Mouse (Mus musculus) heart, embryonic 14.5 days (tissue): ENCODE measurements at regions not wholly inside any gene's neighbourhood (a gene's known extent, or its start where the extent isn't known, plus 50 kb on each side); places are given as distances from the start of the nearest gene placed in this dataset.

Experiments used
- ATAC-seq: fragments of 200-750 bp; cut with Nextera tagmentation; 2 replicates; pipeline ENCODE4 v1.8.0; 2017; ENCODE audit warnings: low read depth, moderate TSS enrichment; ENCODE audit not compliant: insufficient number of reproducible peaks, insufficient read depth, low FRiP score
- H3K27ac ChIP-seq, 2 experiments: fragments of 200-500 bp in 1 of 2; fragments of 300-500 bp in 1 of 2; sonication (generic) in 1 of 2; replicated peaks in 1 of 2; 2 replicates each; pipeline ENCODE4 v1.5.1; 2012 to 2014; ENCODE audit warnings: low read depth in 2 of 2, low read length in 2 of 2, control low read depth in 1 of 2, mild to moderate bottlenecking in 1 of 2, mixed read lengths in 1 of 2; ENCODE audit not compliant: control insufficient read depth in 1 of 2, insufficient read depth in 1 of 2
- H3K27me3 ChIP-seq: fragments of 300-500 bp; sonication (generic); 2 replicates; pipeline ENCODE4 v1.6.1; 2014; ENCODE audit warnings: mild to moderate bottlenecking, low read length, control low read depth; ENCODE audit not compliant: control insufficient read depth, insufficient read depth
- H3K36me3 ChIP-seq: fragments of 300-500 bp; sonication (generic); 2 replicates; pipeline ENCODE4 v1.6.1; 2014; ENCODE audit warnings: mild to moderate bottlenecking, control low read depth, low read length, mixed read lengths; ENCODE audit not compliant: control insufficient read depth, insufficient read depth
- H3K4me1 ChIP-seq, 2 experiments: fragments of 200-500 bp in 1 of 2; fragments of 300-500 bp in 1 of 2; sonication (generic) in 1 of 2; 2 replicates each; pipeline ENCODE4 v1.6.1; 2012 to 2014; ENCODE audit warnings: low read length in 2 of 2, control low read depth in 1 of 2, mixed read lengths in 1 of 2; ENCODE audit not compliant: control insufficient read depth in 2 of 2, insufficient read depth in 2 of 2
- H3K4me2 ChIP-seq: fragments of 300-500 bp; sonication (generic); 2 replicates; pipeline ENCODE4 v1.6.1; 2014; ENCODE audit warnings: mild to moderate bottlenecking, low read length
- H3K4me3 ChIP-seq, 2 experiments: fragments of 200-500 bp in 1 of 2; fragments of 300-500 bp in 1 of 2; sonication (generic) in 1 of 2; 2 replicates each; pipeline ENCODE4 v1.5.1; 2012 to 2014; ENCODE audit warnings: low read length in 2 of 2, mild to moderate bottlenecking in 2 of 2, control low read depth in 1 of 2, low read depth in 1 of 2, moderate library complexity in 1 of 2; ENCODE audit not compliant: control insufficient read depth in 1 of 2, insufficient read depth in 1 of 2
- H3K9ac ChIP-seq: fragments of 300-500 bp; sonication (generic); 2 replicates; pipeline ENCODE4 v1.6.1; 2014; ENCODE audit warnings: mild to moderate bottlenecking, low read length
- H3K9me3 ChIP-seq: fragments of 300-500 bp; sonication (generic); 2 replicates; pipeline ENCODE4 v1.6.1; 2016; ENCODE audit warnings: low read length, control low read depth; ENCODE audit not compliant: control insufficient read depth
- WGBS: fragments of 180-500 bp; shearing (Covaris S2); extraction: QIAGEN DNeasy Blood & Tissue Kit; methylation state at CpG from one replicate; pipeline ENCODE4 v1.1.7; 2014; 5-methylcytosine and 5-hydroxymethylcytosine counted together

DNA sequence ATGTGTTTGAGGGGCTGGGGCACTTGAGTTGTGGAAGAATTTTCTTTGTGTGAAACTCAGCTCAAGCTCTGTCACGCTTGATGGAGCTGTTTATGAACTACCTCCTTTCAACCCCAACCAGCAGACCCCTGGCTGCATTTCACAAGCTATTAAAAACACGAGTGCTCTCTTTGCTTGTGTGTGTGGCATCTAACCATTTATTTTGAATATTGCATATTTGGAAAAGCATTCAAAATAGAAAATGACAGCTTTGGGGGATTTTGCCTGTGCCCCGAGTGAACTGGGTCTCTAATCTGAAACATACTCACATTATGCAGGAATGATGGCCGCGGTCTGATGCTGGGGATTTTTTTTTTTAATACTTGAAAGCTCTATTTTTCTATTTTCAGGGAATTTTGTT lies 243.2 kb upstream of the Bmper start:
- WGBS: 83% methylated on average over 5 of the region's 5 CpGs
- H3K4me3 ChIP-seq: no peak overlapping the region
- no peaks in the 10 kb centered on the region for H3K9me3 ChIP-seq
- no peak for ATAC-seq
- H3K4me1 ChIP-seq: peaks cover 3 to 4% of the 10 kb centered on the region in 2 experiments; a peak in 2 of 4 replicates
- no peak overlapping the region for H3K9ac ChIP-seq
- no peaks in the 10 kb centered on the region for H3K27me3 ChIP-seq
- no peak overlapping the region for H3K4me2 ChIP-seq
- no peak overlapping the region for H3K27ac ChIP-seq
- H3K36me3 ChIP-seq: no peaks in the 10 kb centered on the region

GRCm38 (mm10) chr9:22989508-22989907 lies 233.4 kb upstream of the Bmper start:
- no peaks in the 10 kb centered on the region for H3K36me3 ChIP-seq
- whole genome bisulfite sequencing: 77% methylated on average over 6 of the region's 6 CpGs

GRCm38 (mm10) chr9:22993531-22993930 lies 229.3 kb upstream of the Bmper start:
- H3K27ac ChIP-seq: no peak overlapping the region
- ATAC-seq: no peak
- WGBS: 84% methylated on average over 5 of the region's 5 CpGs

More at GRCm38 (mm10) chr9:22989508-22989907, 233.4 kb upstream of the Bmper start:
- H3K4me3 ChIP-seq: no peak overlapping the region
- no peaks in the 10 kb centered on the region for H3K9me3 ChIP-seq
- ATAC-seq: no peak
- H3K27ac ChIP-seq: no peak overlapping the region
- no peaks in the 10 kb centered on the region for H3K27me3 ChIP-seq
- H3K4me2 ChIP-seq: no peak overlapping the region
- no peak overlapping the region for H3K9ac ChIP-seq
- H3K4me1 ChIP-seq: no peaks in the 10 kb centered on the region

DNA sequence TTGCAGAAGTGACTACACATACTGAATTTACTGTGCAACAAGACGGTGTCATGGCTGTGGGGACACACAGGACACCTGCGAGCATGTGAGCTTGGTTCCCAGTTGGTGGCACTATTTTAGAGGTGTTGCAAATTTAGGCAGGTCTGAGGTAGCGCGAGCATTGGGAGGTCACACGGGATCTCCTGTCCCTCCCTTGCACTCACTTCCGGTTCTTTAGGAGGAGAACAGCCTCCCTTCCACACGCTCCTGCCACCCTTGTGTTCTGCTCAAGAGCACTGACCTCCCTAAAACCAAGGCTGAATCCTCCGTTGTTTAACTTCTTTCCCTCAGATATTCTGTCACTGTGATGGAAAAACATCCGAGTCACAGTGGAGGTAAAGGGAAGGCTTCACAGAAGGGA lies 227.3 kb upstream of the Bmper start:
- H3K9me3 ChIP-seq: no peaks in the 10 kb centered on the region
- H3K4me3 ChIP-seq: no peak overlapping the region
- no peak overlapping the region for H3K4me2 ChIP-seq
- no peak for ATAC-seq
- WGBS: 63% methylated on average over 9 of the region's 9 CpGs
- H3K27me3 ChIP-seq: no peaks in the 10 kb centered on the region
- no peak overlapping the region for H3K9ac ChIP-seq
- H3K36me3 ChIP-seq: no peaks in the 10 kb centered on the region
- H3K27ac ChIP-seq: no peak overlapping the region
- no peaks in the 10 kb centered on the region for H3K4me1 ChIP-seq

More at GRCm38 (mm10) chr9:22993531-22993930, 229.3 kb upstream of the Bmper start:
- no peaks in the 10 kb centered on the region for H3K4me1 ChIP-seq
- H3K9me3 ChIP-seq: no peaks in the 10 kb centered on the region
- H3K36me3 ChIP-seq: no peaks in the 10 kb centered on the region
- H3K4me3 ChIP-seq: no peak overlapping the region
- H3K27me3 ChIP-seq: no peaks in the 10 kb centered on the region
- no peak overlapping the region for H3K9ac ChIP-seq
- H3K4me2 ChIP-seq: no peak overlapping the region

DNA sequence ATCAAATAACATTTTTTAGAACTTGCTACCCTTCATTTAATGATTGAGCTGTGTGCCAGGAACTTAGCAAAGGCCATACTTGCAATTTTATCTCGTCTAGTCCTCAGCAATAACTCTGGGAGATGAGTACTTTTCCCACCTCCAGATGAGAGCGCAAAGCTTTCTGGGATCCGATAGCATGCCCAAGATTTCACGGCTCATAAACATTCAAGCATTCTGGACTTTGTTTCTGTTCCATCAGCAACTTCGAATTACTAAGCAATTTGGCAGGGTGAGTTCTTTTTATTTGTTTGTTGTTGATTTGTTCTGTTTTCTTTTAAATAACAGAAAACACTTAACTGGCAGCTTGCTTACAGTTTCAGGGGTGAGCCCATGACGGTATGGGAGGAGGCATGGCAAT lies 224.6 kb upstream of the Bmper start:
- no peak overlapping the region for H3K9ac ChIP-seq
- H3K36me3 ChIP-seq: no peaks in the 10 kb centered on the region
- H3K4me1 ChIP-seq: no peaks in the 10 kb centered on the region
- no peaks in the 10 kb centered on the region for H3K9me3 ChIP-seq
- ATAC-seq: no peak
- no peak overlapping the region for H3K4me3 ChIP-seq
- no peaks in the 10 kb centered on the region for H3K27me3 ChIP-seq
- WGBS: 88% methylated on average over 6 of the region's 6 CpGs
- no peak overlapping the region for H3K4me2 ChIP-seq
- no peak overlapping the region for H3K27ac ChIP-seq

DNA sequence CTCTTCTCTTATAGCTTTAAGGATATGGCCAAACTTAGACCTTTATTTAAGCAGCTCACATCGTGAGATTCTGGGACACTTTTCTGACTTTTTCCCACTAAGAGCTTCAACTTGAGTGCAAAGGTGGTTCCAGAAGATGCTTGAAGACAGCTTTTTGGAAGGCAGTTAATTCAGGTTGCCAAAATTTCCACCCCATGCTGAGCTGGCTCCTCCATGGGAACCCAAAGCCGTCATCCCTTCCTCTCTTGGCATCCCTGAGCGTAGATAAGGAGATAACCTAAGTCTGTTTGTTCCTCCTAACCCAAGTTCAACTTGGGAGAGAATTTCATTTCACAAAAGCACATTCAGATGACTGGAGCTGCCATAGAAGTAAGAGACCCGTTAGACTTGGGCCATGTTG lies 223.7 kb upstream of the Bmper start:
- Histone ChIP-seq H3K36me3 (no peaks in the 10 kb centered on the region), H3K27me3 (no peaks in the 10 kb centered on the region), H3K4me3 (no peak overlapping the region), H3K9ac (no peak overlapping the region), H3K27ac (no peak overlapping the region), H3K4me1 (no peaks in the 10 kb centered on the region), H3K4me2 (no peak overlapping the region), H3K9me3 (no peaks in the 10 kb centered on the region)
- WGBS: 70% methylated on average over 4 of the region's 4 CpGs
- no peak for ATAC-seq

DNA sequence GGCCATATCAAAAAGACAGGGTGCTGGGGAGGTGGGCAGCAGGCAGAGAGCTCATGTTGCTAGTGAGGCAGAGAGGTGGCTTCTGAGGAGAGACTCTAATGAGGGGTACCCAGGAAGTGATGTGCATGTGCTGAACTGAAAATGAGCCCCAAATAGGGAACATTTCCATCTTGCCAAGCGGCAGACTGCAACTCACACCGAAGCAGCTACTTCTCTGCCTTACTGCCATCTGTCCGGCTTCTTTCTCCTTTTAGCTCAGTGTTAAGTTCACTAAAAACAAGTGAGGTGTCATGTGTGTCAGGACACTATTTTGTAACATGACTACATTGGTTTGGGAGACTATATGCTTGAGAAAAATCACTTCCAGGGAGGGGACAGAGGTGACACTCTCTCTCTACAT lies 222.7 kb upstream of the Bmper start:
- Histone ChIP-seq H3K27ac (no peak overlapping the region), H3K4me2 (no peak overlapping the region), H3K9me3 (no peaks in the 10 kb centered on the region), H3K9ac (no peak overlapping the region), H3K4me1 (no peaks in the 10 kb centered on the region), H3K27me3 (no peaks in the 10 kb centered on the region), H3K4me3 (no peak overlapping the region), H3K36me3 (no peaks in the 10 kb centered on the region)
- ATAC-seq: no peak
- WGBS: 89% methylated on average over 3 of the region's 3 CpGs

- Histone ChIP-seq H3K27me3 (no peaks in the 10 kb centered on the region), H3K4me2 (no peak overlapping the region), H3K9ac (no peak overlapping the region), H3K36me3 (no peaks in the 10 kb centered on the region), H3K4me1 (0 out of 4 replicates have a peak, but pooled peaks cover 0 to 3% of the 10 kb centered on the region in 2 experiments), H3K9me3 (no peaks in the 10 kb centered on the region), H3K4me3 (no peak overlapping the region), H3K27ac (no peak overlapping the region)
- ATAC-seq: no peak
- 84% methylated on average over 14 of the region's 14 CpGs for WGBS
Measured at GRCm38 (mm10) chr9:23003195-23004061, 219.4 kb upstream of the Bmper start.
